Mouse (Mus musculus): Measurements from ENCODE around the gene Olfr324. TPM values are rescaled to one million over a fixed set of nuclear protein-coding genes. Genes with fewer than 3 reads are reported as not detected.

Olfr324 gene
- polyA plus RNA-seq (2012; rRNA removed): not detected in 2 replicates

DNA sequence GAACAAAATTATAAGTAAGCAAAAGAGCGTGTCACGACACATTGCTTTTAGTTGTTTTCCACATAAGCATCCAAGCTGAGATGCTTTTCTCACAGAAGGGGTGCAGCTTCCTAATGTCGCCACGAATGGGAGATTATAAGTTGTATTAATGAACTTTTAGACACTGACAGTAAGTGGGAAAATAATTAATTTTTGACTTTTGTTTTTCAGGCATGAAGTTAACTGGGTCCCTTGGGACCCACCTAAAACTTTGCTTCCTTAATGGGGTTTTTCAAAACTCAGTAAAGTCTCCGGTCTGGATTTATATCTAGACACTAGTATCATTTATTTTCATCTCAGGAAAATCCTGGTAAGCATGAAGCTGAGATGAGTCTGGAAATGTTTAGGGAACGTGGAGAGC lies at the start of gene Olfr324:
Olfr324 (plus strand) TSS at position 301 of the 400 bp plus-strand sequence.

DNA sequence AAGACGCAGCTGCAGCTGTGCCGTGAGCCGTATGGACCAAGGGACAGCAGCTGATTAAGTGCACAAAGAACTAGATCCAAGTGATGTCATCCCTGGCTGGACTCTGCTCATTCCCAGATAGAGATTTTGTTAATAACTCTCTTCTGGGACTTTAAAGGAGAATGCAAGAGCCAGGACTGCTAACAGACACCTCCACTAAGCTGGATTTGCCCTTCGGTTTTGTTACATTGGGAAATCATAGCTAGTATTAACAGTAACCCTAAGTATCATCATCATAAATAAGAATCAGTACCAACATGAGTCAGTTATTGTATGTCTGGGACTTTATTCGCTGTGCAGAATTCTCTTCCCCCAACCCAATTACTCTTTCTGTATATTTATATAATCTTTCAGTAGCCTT lies 48.6 kb upstream of the Olfr324 start, which contains the start of gene Olfr329-ps:
Olfr329-ps (minus strand) TSS at position 101 of the 400 bp plus-strand sequence.

DNA sequence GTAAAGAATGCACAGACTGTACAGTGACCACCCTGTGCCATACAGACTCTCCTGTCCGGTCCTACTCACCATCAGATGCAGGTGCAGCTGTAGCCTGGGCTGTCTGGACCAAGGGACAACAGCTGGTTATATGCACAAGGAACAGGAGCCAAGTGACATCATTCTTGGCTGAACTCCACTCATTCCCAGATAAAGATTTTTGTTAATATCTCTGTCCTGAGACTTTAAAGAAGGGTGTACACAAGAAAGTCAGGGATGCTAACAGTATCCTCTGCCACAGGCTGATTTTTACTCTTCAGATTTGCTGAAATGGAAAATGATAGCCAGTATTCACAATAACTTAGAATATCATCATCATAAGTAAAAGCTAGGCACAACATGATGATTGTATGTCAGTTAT lies 39.4 kb upstream of the Olfr324 start, which contains the start of gene Olfr328:
Olfr328 (minus strand) TSS at position 101 of the 400 bp plus-strand sequence.

GRCm38 (mm10) chr11:58570405-58570804 lies 24.5 kb upstream of the Olfr324 start, which contains the start of gene Olfr224:
TSS of gene Olfr224 (minus strand) at chr11:58570553.

GRCm38 (mm10) chr11:58577430-58577829 lies 17.5 kb upstream of the Olfr324 start, which contains the start of gene Olfr325:
TSS of gene Olfr325 (plus strand) at chr11:58577730.

GRCm38 (mm10) chr11:58615975-58616374 lies 21.1 kb downstream of the Olfr324 start, which contains the start of gene 2210407C18Rik:
TSS of gene 2210407C18Rik (minus strand) at chr11:58616075.

DNA sequence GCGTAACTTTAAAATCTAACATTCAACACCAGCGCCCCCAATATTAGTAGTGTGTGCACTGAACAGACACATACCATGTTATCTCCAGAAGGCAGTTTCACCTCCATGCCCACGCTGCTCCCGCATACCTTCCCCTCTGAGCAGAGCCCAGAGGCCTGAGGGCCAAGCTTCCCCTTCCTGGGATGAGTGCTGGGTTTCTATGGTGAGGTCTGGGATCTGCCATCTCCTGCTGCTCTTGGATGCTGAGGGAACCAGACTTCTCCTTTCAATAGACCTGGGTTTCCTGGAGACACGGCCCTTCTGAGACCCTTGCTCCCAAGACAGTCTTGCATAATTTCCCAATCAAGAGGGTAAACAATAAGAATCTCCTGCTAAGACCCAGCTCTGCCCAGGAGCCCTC lies 35.5 kb downstream of the Olfr324 start, which contains the start of gene Olfr323:
Olfr323 (minus strand) TSS at position 101 of the 400 bp plus-strand sequence.

DNA sequence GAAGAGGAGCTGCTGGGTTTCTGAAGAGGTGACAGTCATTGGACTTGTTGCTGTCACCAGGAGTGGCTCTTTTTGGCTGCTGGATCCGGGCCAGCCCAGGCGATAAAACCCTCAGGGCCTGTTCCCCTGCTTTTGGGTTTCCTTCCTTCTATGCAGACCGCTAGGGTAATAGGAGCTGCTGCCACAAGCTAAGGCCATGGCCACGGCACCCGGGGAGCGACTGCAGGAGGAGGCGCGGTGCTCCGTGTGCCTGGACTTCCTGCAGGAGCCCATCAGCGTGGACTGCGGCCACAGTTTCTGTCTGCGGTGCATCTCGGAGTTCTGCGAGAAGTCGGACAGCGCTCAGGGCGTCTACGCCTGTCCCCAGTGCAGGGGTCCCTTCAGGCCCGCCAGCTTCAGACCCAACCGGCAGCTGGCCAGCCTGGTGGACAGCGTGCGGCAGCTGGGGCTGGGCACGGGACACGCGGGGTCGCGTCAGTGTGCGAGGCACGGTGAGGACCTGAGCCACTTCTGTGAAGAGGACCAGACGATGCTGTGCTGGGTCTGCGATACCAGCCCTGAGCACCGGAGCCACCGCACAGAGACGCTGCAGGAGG lies 45.5 kb downstream of the Olfr324 start, which contains the start of gene Trim58:
Trim58 (plus strand) TSS at position 194 of the 596 bp plus-strand sequence.

Other genes starting within 250 kb of the Olfr324 start
- gene Lypd8, start 216.1 kb upstream of the Olfr324 start, polyA plus RNA-seq (2012; rRNA removed): 11,928 and 12,556 TPM in 2 replicates
- 344 and 578 TPM in 2 replicates for gene 1810065E05Rik, start 174.0 kb upstream of the Olfr324 start, polyA plus RNA-seq (2012; rRNA removed)
- not detected in 2 replicates for gene Gm12253, start 162.6 kb upstream of the Olfr324 start, polyA plus RNA-seq (2012; rRNA removed)
- gene Lypd9, start 142.2 kb upstream of the Olfr324 start, polyA plus RNA-seq (2012; rRNA removed): not detected in 2 replicates
- not detected in 2 replicates for gene Olfr30, start 132.8 kb upstream of the Olfr324 start, polyA plus RNA-seq (2012; rRNA removed)
- not detected in 2 replicates for gene Olfr332, start 102.6 kb upstream of the Olfr324 start, polyA plus RNA-seq (2012; rRNA removed)
- not detected in 2 replicates for gene Olfr331, start 92.5 kb upstream of the Olfr324 start, polyA plus RNA-seq (2012; rRNA removed)
- not detected in 2 replicates for gene Olfr330, start 60.3 kb upstream of the Olfr324 start, polyA plus RNA-seq (2012; rRNA removed)
- not detected in 2 replicates for gene Olfr329-ps, start 48.7 kb upstream of the Olfr324 start, polyA plus RNA-seq (2012; rRNA removed)
- not detected in 2 replicates for gene Olfr328, start 39.5 kb upstream of the Olfr324 start, polyA plus RNA-seq (2012; rRNA removed)
- not detected in 2 replicates for gene Olfr224, start 24.6 kb upstream of the Olfr324 start, polyA plus RNA-seq (2012; rRNA removed)
- not detected in 2 replicates for gene Olfr325, start 17.4 kb upstream of the Olfr324 start, polyA plus RNA-seq (2012; rRNA removed)
- 7.3 and 7.4 TPM in 2 replicates for gene 2210407C18Rik, start 21.0 kb downstream of the Olfr324 start, polyA plus RNA-seq (2012; rRNA removed)
- not detected in 2 replicates for gene Olfr323, start 35.4 kb downstream of the Olfr324 start, polyA plus RNA-seq (2012; rRNA removed)
- not detected in 2 replicates for gene Trim58, start 45.4 kb downstream of the Olfr324 start, polyA plus RNA-seq (2012; rRNA removed)
- not detected in 2 replicates for gene Olfr322, start 63.7 kb downstream of the Olfr324 start, polyA plus RNA-seq (2012; rRNA removed)
- not detected in 2 replicates for gene Olfr320, start 86.0 kb downstream of the Olfr324 start, polyA plus RNA-seq (2012; rRNA removed)
- gene Olfr319, start 104.0 kb downstream of the Olfr324 start, polyA plus RNA-seq (2012; rRNA removed): not detected in 2 replicates
- gene Olfr318, start 128.9 kb downstream of the Olfr324 start, polyA plus RNA-seq (2012; rRNA removed): not detected in 2 replicates
- gene Olfr317, start 144.1 kb downstream of the Olfr324 start, polyA plus RNA-seq (2012; rRNA removed): not detected in 2 replicates
- not detected in 2 replicates for gene Olfr316, start 157.6 kb downstream of the Olfr324 start, polyA plus RNA-seq (2012; rRNA removed)
- not detected in 2 replicates for gene Olfr315, start 178.1 kb downstream of the Olfr324 start, polyA plus RNA-seq (2012; rRNA removed)
- gene Olfr314, start 187.8 kb downstream of the Olfr324 start, polyA plus RNA-seq (2012; rRNA removed): not detected in 2 replicates
- 0.59 TPM in 1 of 2 replicates, not detected in the other for gene Fam183b, start 206.8 kb downstream of the Olfr324 start, polyA plus RNA-seq (2012; rRNA removed)
- not detected in 2 replicates for gene Olfr313, start 219.9 kb downstream of the Olfr324 start, polyA plus RNA-seq (2012; rRNA removed)
- not detected in 2 replicates for gene Olfr312, start 234.1 kb downstream of the Olfr324 start, polyA plus RNA-seq (2012; rRNA removed)
- not detected in 2 replicates for gene Olfr311, start 244.1 kb downstream of the Olfr324 start, polyA plus RNA-seq (2012; rRNA removed)

Data from colon, adult 2 months (tissue).